Mouse (Mus musculus) neural tube, embryonic 10.5 days (tissue): ENCODE measurements around the gene 2300003K06Rik.
"Not testable (repeated sequence)": the region's sequence is repeated elsewhere in the genome, so short reads cannot be mapped to it uniquely, and the experiment has no call there.

Experiments used
- DNase-seq: peaks from one replicate; pipeline ENCODE4 v3.0.0-alpha.2; 2017; ENCODE audit warnings: low spot score; ENCODE audit errors: extremely low spot score

2300003K06Rik gene

DNA sequence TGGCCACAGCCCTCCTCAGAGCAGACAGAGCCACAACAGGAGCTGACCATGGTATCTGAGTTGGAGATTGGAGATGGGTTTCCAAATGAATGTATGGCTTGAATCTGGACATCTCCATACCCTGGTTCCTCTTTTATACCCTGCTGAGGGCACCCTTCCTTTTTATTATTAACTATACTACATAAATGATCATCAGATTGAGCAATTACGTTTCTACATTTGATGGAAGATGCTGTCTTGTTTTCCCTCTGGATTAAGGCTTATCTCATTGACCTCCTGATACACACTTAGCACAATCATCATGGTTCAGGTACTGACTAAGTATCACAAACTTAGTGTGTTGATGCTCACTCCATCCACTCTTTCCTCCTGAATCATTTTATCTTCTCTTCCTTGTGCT is at the start of gene 2300003K06Rik:
Gene 2300003K06Rik, minus strand, starts transcription at position 101 of the 400 bp plus-strand sequence.
- DNase-seq: no peak

DNA sequence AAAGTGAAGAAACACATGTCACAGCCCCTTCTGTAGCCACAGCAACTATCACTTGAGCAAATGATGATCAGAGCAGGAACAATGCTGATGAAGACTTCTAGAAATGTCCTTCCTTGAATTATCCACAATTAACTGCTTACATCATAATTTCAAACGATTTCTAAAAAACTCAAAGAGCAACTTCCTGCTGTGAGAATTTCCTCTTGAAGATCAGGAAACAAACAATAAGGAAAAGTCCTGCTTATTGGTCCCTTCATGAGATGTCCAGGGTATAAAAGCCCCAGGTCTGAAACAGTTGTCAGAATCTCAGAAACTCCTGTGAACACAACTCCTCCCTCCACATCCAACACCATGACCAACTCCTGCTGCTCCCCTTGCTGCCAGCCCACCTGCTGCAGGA is 41.0 kb upstream of the 2300003K06Rik start, which contains the start of gene Gm11567:
Gene Gm11567, plus strand, starts transcription at position 301 of the 400 bp plus-strand sequence.
- not testable (repeated sequence) for DNase-seq

DNA sequence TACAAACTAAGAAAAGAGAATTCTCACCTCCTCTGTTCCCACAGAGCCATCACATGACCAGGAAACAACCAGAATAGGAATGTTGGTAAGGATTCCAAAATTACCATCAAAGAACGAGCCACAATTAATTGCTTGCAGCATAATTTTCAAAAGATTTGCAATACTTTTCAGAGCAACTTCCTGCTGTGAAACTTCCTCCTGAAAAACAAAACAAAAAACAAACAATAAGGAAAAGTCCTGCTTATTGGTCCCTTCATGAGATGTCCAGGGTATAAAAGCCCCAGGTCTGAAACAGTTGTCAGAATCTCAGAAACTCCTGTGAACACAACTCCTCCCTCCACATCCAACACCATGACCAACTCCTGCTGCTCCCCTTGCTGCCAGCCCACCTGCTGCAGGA is 35.2 kb upstream of the 2300003K06Rik start, which contains the start of gene Krtap9-1:
Gene Krtap9-1, plus strand, starts transcription at position 301 of the 400 bp plus-strand sequence.
- not testable (repeated sequence) for DNase-seq

DNA sequence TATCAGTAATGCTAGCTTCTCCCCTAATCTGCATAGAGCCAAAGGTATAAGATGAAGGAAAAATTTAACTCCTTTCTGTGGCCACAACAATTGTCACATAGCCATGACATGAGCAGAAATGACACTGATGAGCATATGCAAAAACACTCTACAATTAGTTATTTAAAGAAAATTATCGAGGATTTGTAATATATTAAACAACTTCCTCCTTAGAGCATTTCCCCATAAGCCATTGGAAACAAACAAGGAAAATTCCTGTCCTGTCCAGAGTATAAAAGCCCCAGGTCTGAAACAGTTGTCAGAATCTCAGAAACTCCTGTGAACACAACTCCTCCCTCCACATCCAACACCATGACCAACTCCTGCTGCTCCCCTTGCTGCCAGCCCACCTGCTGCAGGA is 26.3 kb upstream of the 2300003K06Rik start, which contains the start of gene Gm11559:
Gene Gm11559, plus strand, starts transcription at position 301 of the 400 bp plus-strand sequence.
- not testable (repeated sequence) for DNase-seq

- no peak for DNase-seq
These were observed 20.9 kb upstream of the 2300003K06Rik start for GRCm38 (mm10) chr11:99858761-99859160.

DNA sequence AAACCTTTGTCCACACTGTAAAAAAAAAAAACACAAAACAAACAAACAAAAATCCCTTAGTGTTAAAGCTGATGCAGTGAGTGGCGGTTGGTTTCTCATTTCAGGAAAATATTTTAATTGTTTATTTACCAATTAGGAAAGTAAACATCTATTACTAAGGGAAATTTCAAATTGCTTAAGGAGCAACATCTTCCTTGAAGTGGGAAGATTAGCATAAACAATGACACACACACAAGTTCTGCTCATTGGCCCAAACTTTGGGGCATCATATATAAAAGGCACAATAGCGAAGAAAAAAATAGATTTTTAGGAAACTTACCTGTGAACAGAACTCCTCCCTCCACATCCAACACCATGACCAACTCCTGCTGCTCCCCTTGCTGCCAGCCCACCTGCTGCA is 19.8 kb upstream of the 2300003K06Rik start, which contains the start of gene Gm11568:
Gene Gm11568, plus strand, starts transcription at position 301 of the 400 bp plus-strand sequence.
- no peak for DNase-seq

DNA sequence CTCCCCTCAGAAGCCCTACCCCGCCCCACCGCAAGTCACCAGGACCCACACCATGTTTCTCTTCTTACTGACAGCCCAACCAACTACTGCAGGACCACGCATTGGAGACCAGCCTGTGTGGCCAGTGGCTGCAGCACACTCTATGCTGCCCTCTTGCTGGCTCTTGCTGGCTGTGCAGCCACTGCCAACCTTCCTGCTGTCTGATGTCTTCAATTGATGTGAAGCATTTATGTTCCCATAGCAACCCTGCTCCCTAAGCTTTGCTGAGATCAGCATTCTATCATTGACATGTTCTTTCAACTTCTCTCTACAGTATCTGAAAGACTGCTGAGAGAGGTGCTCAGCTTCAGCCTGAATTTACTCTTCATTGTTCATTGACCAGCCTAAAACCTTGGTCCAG is 16.3 kb upstream of the 2300003K06Rik start:
- peak; percentile 18 for DNase-seq

DNA sequence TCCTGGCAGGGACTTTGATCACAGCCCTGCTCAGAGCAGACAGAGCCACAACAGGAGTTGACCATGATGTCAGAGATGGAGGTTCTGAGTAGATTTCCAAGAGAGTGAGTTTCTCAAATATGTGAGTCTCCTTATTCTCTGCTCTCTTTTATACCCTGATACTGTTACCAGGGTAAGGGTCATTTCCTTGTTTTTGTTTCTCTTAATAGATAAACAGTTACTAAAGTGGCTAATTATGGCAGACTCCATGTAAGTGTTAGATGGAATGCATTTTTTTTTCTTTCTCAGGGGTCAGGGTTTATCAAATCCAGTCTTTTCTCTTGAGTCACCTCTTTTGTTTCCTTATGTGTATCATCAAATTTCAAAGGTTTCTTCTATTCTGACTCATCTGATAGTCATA is 13.6 kb upstream of the 2300003K06Rik start, which contains the start of gene Krtap4-16:
Gene Krtap4-16, minus strand, starts transcription at position 101 of the 400 bp plus-strand sequence.
- no peak for DNase-seq

- DNase-seq: no peak
These were observed 8.9 kb upstream of the 2300003K06Rik start for GRCm38 (mm10) chr11:99846746-99847145.

DNA sequence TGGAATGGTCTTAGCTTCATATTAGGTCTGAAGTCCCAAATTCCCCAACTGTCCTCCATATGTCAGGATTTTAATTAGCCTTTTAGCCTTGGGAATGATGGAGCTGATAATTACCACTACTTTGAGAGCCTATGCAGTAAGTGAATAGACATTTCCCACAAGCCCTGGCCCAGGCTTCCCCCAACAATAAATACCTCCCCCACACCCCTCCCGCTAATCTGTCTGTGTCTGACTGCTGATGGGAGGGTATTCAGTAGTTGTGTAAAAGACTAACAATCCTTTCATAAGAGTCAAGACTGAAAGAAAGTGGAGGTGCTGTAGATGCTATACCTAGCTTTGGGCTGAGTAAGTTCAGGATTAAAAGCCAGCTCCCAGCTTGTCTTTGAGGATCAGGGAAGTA is 4.3 kb upstream of the 2300003K06Rik start:
- no peak for DNase-seq

GRCm38 (mm10) chr11:99815566-99815965 is 22.3 kb downstream of the 2300003K06Rik start, which contains the start of gene Gm11564:
Gene Gm11564, minus strand, starts transcription at chr11:99815666.
- not testable (repeated sequence) for DNase-seq

DNA sequence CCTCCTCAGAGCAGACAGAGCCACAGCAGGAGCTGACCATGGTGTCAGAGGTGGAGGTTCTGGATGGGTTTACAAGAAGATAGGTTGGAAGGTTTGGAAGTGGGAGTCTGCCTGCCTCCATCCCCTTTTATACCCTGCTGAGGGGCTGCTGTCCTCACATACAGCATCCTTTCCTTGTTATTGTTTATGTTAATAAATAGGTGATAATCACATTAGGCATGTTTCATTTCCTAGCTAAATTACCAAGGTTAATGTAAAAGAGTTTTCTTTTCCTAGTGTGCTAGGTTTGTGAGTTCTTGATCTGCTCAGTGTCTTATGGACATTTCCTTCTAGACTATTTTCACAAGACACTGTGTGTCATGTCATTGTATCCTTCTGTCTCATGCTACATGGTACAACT is 28.1 kb downstream of the 2300003K06Rik start, which contains the start of gene Krtap4-13:
Gene Krtap4-13, minus strand, starts transcription at position 101 of the 400 bp plus-strand sequence.
- DNase-seq: not testable (repeated sequence)

DNA sequence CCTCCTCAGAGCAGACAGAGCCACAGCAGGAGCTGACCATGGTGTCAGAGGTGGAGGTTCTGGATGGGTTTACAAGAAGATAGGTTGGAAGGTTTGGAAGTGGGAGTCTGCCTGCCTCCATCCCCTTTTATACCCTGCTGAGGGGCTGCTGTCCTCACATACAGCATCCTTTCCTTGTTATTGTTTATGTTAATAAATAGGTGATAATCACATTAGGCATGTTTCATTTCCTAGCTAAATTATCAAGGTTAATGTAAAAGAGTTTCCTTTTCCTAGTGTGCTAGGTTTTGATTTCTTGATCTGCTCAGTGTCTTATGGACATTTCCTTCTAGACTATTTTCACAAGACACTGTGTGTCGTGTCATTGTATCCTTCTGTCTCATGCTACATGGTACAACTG is 33.5 kb downstream of the 2300003K06Rik start, which contains the start of gene Gm11554:
Gene Gm11554, minus strand, starts transcription at position 101 of the 400 bp plus-strand sequence.
- DNase-seq: not testable (repeated sequence)

DNA sequence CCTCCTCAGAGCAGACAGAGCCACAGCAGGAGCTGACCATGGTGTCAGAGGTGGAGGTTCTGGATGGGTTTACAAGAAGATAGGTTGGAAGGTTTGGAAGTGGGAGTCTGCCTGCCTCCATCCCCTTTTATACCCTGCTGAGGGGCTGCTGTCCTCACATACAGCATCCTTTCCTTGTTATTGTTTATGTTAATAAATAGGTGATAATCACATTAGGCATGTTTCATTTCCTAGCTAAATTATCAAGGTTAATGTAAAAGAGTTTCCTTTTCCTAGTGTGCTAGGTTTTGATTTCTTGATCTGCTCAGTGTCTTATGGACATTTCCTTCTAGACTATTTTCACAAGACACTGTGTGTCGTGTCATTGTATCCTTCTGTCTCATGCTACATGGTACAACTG is 39.0 kb downstream of the 2300003K06Rik start, which contains the start of gene Gm11569:
Gene Gm11569, minus strand, starts transcription at position 101 of the 400 bp plus-strand sequence.
- DNase-seq: not testable (repeated sequence)

GRCm38 (mm10) chr11:99793367-99793766 is 44.5 kb downstream of the 2300003K06Rik start, which contains the start of gene Gm11596:
Gene Gm11596, minus strand, starts transcription at chr11:99793467.
- DNase-seq: no peak
